Mouse (Mus musculus) intestine, postnatal 0 days (tissue): ENCODE measurements around the gene Glrx2. TPM values are rescaled to one million over a fixed set of nuclear protein-coding genes. Genes with fewer than 3 reads are reported as not detected.

Experiments used
- ATAC-seq: fragments of 200-750 bp; cut with Nextera tagmentation; 2 replicates; pipeline ENCODE4 v1.8.0; 2017; ENCODE audit warnings: mild to moderate bottlenecking, moderate TSS enrichment, moderate library complexity
- H3K27ac ChIP-seq: fragments of 300-500 bp; sonication (generic); 2 replicates; pipeline ENCODE4 v1.5.1; 2014; ENCODE audit warnings: mild to moderate bottlenecking, low read depth, low read length, moderate library complexity
- H3K27me3 ChIP-seq: fragments of 300-500 bp; sonication (generic); replicated peaks from 2 replicates; pipeline ENCODE4 v1.6.1; 2014; ENCODE audit warnings: low read length, mixed read lengths; ENCODE audit not compliant: control insufficient read depth, insufficient read depth
- H3K36me3 ChIP-seq: fragments of 300-500 bp; sonication (generic); 2 replicates; pipeline ENCODE4 v1.6.1; 2014; ENCODE audit warnings: mild to moderate bottlenecking, moderate library complexity; ENCODE audit not compliant: control insufficient read depth, insufficient read depth
- H3K4me1 ChIP-seq: fragments of 300-500 bp; sonication (generic); replicated peaks from 2 replicates; pipeline ENCODE4 v1.6.1; 2014; ENCODE audit warnings: antibody characterized with exemption, low read length, mixed read lengths; ENCODE audit not compliant: control insufficient read depth, insufficient read depth
- H3K4me2 ChIP-seq: fragments of 300-500 bp; sonication (generic); replicated peaks from 2 replicates; pipeline ENCODE4 v1.6.1; 2014; ENCODE audit warnings: low read depth, mild to moderate bottlenecking, moderate library complexity
- H3K4me3 ChIP-seq: fragments of 300-500 bp; sonication (generic); 2 replicates; pipeline ENCODE4 v1.5.1; 2014; ENCODE audit warnings: low read depth, low read length
- H3K9ac ChIP-seq: fragments of 300-500 bp; sonication (generic); 2 replicates; pipeline ENCODE4 v1.6.1; 2014; ENCODE audit warnings: mild to moderate bottlenecking, low read depth, low read length
- H3K9me3 ChIP-seq: fragments of 300-500 bp; sonication (generic); 2 replicates; pipeline ENCODE4 v1.6.1; 2016; ENCODE audit warnings: mixed run types; ENCODE audit not compliant: control insufficient read depth
- CTCF ChIP-seq: sonication (generic); IDR thresholded peaks from 2 replicates; pipeline ENCODE4 v1.5.1; 2016; ENCODE audit warnings: low read depth, mild to moderate bottlenecking, control low read depth, antibody characterized with exemption, moderate library complexity
- WGBS: fragments of 180-500 bp; shearing (Covaris S2); extraction: QIAGEN DNeasy Blood & Tissue Kit; methylation state at CpG from one replicate; pipeline ENCODE4 v1.1.7; 2014; 5-methylcytosine and 5-hydroxymethylcytosine counted together
- polyA plus RNA-seq: library from polyadenylated mRNA; unstranded; fragments of >200 nt; fragmentation: Nextera tagmentation; extraction: Ambion mirVana; gene quantifications from 2 replicates; pipeline ENCODE4 v1.2.1, GENCODE M21; 2015

Glrx2 gene
- polyA plus RNA-seq, 1 experiment from 2014 or later = 104 TPM

GRCm38 (mm10) chr1:143766238-143766637 is 50.1 kb downstream of the Glrx2 start:
- H3K27ac ChIP-seq = no peak overlapping the region
- no peaks in the 10 kb centered on the region for H3K9me3 ChIP-seq
- H3K4me3 ChIP-seq = no peak overlapping the region
- no peaks in the 10 kb centered on the region for H3K27me3 ChIP-seq
- no peak for TF ChIP-seq CTCF
- no peak for ATAC-seq
- H3K9ac ChIP-seq = no peak overlapping the region
- H3K4me1 ChIP-seq = no peaks in the 10 kb centered on the region
- WGBS = 87% methylated on average over 6 of the region's 6 CpGs
- H3K36me3 ChIP-seq = peaks cover 4% of the 10 kb centered on the region; the same call in 1 of the 2 replicates
- H3K4me2 ChIP-seq = no peak overlapping the region

DNA sequence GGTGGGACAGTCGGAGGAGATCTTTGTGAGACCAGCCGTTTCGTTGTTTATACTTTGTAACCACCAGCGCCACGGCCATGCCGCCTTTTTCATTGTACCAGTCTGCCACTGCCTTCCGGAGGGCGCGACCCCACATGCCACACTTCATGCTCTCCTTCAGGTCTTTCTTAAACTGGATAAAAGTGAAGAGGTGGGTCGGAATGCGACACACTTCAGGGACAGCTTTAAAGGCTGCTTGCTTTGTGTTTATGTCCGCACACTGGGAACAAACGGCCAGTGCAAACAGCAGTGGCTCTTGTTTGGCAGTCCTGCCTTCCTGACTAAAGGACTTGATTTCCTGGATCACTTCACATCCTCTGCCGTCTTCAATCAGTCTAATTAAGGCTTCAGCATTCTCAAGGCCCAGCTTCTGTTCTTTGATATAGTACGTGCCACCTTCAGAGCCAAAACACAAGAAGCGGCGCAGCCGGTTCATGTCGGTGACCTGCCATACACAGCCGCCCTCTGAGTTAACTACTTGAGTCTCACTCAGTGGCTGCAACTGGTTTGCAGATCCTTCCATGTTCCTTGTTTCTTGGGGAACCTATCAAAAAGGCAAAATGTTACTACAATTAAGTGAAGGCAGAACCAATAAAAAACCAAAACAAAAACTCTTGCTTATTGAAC is 54.4 kb downstream of the Glrx2 start:
- H3K4me2 ChIP-seq = no peak overlapping the region
- no peaks in the 10 kb centered on the region for H3K4me1 ChIP-seq
- no peak for ATAC-seq
- no peaks in the 10 kb centered on the region for H3K36me3 ChIP-seq
- H3K27me3 ChIP-seq = no peaks in the 10 kb centered on the region
- no peak overlapping the region for H3K4me3 ChIP-seq
- no peak overlapping the region for H3K9ac ChIP-seq
- no peaks in the 10 kb centered on the region for H3K9me3 ChIP-seq
- H3K27ac ChIP-seq = no peak overlapping the region
- TF ChIP-seq CTCF = no peak
- WGBS = 59% methylated on average over 20 of the region's 20 CpGs

GRCm38 (mm10) chr1:143773082-143773481 is 56.9 kb downstream of the Glrx2 start:
- no peak overlapping the region for H3K9ac ChIP-seq
- ATAC-seq = no peak
- TF ChIP-seq CTCF = no peak
- 64% methylated on average over 7 of the region's 7 CpGs for WGBS
- H3K27me3 ChIP-seq = no peaks in the 10 kb centered on the region
- no peak overlapping the region for H3K4me3 ChIP-seq
- H3K4me1 ChIP-seq = no peaks in the 10 kb centered on the region
- H3K36me3 ChIP-seq = no peaks in the 10 kb centered on the region
- H3K27ac ChIP-seq = no peak overlapping the region
- H3K9me3 ChIP-seq = no peaks in the 10 kb centered on the region
- no peak overlapping the region for H3K4me2 ChIP-seq

DNA sequence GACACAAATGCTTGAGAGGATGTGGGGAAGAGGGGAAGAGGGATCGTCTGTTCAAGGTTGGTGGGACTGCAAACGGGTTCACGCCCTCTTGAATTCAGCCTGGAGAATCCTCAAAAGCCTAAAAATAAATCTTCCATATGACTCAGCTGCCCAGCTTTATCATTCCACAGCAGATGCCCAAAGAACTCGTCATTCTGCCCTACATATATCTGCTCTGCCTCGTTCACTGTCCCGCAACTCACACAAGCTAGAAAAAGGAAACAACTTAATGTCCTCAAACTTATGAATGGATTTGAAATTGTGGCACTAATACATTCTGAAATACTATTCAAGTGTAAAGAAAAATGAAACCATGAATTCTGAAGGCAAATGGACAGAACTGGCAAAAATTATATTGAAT is 57.8 kb downstream of the Glrx2 start:
- Histone ChIP-seq H3K4me1 (no peaks in the 10 kb centered on the region), H3K36me3 (no peaks in the 10 kb centered on the region), H3K4me2 (no peak overlapping the region), H3K9ac (no peak overlapping the region), H3K27ac (no peak overlapping the region), H3K9me3 (no peaks in the 10 kb centered on the region), H3K27me3 (no peaks in the 10 kb centered on the region), H3K4me3 (no peak overlapping the region)
- ATAC-seq = no peak
- 73% methylated on average over 6 of the region's 6 CpGs for WGBS
- TF ChIP-seq CTCF = no peak

DNA sequence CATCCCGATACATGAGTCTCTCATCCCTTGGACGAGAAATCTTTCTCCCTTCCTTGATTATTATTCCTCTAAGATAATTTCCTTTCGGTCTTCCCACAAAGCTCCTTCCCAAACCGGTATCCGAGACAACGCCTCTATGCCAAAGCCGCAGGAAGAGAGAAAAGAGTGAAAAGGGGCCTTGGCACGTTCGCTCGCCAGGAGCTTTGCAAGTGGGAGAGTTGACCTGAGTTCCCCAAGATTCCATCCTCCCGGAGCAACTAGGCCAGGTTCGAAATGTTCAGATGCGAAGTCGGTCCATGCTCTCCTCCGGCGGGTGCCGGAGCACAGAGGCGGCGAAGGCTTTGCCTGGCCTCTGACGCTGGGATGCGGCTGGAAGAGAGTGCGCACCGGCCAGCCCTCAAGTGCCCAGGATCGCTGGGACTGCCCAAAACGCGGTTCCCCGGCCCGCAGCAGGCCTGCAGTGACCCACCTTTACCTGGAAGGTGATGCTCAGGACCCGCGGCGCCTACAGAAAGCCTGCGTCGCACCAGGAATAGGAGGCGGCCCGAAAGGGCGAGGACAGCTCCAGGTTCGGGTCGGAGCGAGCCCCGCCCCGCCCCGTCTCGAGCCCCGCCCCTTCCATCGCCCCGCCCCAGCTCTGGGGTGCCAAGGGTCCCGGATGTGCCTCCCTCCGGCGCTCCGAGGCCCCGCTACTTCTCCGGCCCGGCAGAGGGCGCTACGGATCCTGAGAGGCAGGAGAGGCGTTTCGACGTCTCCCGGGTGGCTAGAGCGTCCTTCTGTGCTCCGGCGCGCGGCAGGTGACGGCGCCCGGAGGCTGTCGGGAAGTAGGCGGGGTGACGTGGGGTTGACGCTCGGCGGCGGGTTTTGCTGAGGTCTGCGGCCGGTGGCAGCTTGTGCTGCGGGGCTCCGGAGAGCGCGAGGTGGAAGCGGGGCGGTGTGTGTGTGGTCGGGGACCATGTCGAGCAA is 60.6 kb downstream of the Glrx2 start, which contains the start of the genes Trove2 and Uchl5:
Trove2 (minus strand) TSS at position 623 of the 966 bp plus-strand sequence.
Uchl5 (plus strand) TSS at position 827 of the 966 bp plus-strand sequence.
- Histone ChIP-seq H3K27ac (peak within 1 kb of the TSS; percentile 78), H3K4me2 (peak within 1 kb of the TSS; percentile 84), H3K36me3 (0 out of 2 replicates have a peak, but pooled peaks cover 6% of the 10 kb centered on the region), H3K9ac (peak within 1 kb of the TSS; percentile 85), H3K27me3 (no peaks in the 10 kb centered on the region), H3K4me3 (peak within 1 kb of the TSS; percentile 77), H3K4me1 (no peaks in the 10 kb centered on the region), H3K9me3 (no peaks in the 10 kb centered on the region)
- peak; percentile 98 for TF ChIP-seq CTCF
- under 1% methylated on average over 82 of the region's 84 CpGs for WGBS
- ATAC-seq = peak; percentile 96
